Mouse (Mus musculus): ENCODE data around the gene Rab31. TPM values are rescaled to one million over a fixed set of nuclear protein-coding genes. Genes with fewer than 3 reads are reported as not detected.
A peak's percentile ranks its signal among the peaks of the same experiment; 100 is the strongest.

Gene Rab31
- total and polyA plus RNA-seq, 2 experiments from 2014 or later, result 79.3 to 92.8 TPM

DNA sequence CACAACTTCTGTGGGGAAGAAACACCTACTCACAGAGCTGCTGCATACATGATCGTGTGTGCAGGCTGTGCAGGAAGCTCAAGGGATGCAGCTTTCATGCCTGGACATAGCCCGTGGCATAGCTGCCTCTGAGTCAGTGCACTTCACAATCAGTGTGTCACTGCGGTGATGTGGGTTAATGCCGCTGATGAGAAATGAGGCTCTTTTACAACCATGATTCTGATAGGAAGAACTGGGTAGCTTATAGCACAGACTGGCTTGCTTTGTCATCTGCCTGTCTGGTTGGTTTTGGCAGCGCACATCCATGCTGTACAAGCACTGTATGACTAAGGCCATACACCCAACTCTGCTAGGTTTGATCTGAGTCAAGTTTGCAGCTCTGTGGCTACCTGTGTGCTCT is 52.7 kb downstream of the Rab31 start:
- Histone ChIP-seq H3K4me3 (ENCODE audit: low read depth, low read length) (no peak overlapping the region), H3K9me3 (ENCODE audit: low read length) (no peaks in the 10 kb centered on the region), H3K36me3 (ENCODE audit: insufficient read depth) (0 out of 2 replicates have a peak, but pooled peaks cover 5% of the 10 kb centered on the region), H3K27me3 (ENCODE audit: insufficient read depth, low read length) (no peaks in the 10 kb centered on the region), H3K4me1 (ENCODE audit: insufficient read depth) (no peaks in the 10 kb centered on the region), H3K9ac (no peak overlapping the region), H3K4me2 (ENCODE audit: low read depth) (no peak overlapping the region), H3K27ac (ENCODE audit: low read depth, low read length) (no peak overlapping the region)
- WGBS, result 98% methylated on average over 5 of the region's 5 CpGs
- ATAC-seq, result no peak
- TF ChIP-seq CTCF (IDR thresholded peaks at IDR 0.05; ENCODE audit: low read depth), result no peak
- no peak for DNase-seq

DNA sequence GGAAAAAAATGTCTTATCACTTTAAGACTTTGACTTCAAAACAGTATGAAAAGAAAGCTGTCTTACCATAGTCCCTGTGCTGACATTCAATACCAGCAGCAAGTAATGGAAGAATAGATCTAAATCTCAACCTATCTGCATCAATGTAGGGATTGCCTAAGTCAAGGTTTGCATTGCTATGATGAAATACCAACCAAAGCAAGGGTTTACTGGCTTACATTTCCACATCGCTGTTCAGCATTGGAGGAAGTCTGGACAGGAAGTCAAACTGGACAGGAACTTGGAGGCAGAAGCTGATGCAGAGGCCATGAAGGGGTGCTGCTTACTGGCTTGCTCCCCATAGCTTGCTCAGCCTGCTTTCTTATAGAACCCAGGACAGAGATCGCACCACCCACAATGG is 54.0 kb downstream of the Rab31 start:
- ATAC-seq, result no peak
- Histone ChIP-seq H3K36me3 (ENCODE audit: insufficient read depth) (0 out of 2 replicates have a peak, but pooled peaks cover 5% of the 10 kb centered on the region), H3K27me3 (ENCODE audit: insufficient read depth, low read length) (no peaks in the 10 kb centered on the region), H3K4me2 (ENCODE audit: low read depth) (no peak overlapping the region), H3K27ac (ENCODE audit: low read depth, low read length) (no peak overlapping the region), H3K4me1 (ENCODE audit: insufficient read depth) (no peaks in the 10 kb centered on the region), H3K4me3 (ENCODE audit: low read depth, low read length) (no peak overlapping the region), H3K9ac (no peak overlapping the region), H3K9me3 (ENCODE audit: low read length) (no peaks in the 10 kb centered on the region)
- no peak for TF ChIP-seq CTCF (IDR thresholded peaks at IDR 0.05; ENCODE audit: low read depth)
- DNase-seq, result no peak
- 95% methylated on average over 2 of the region's 2 CpGs for WGBS

DNA sequence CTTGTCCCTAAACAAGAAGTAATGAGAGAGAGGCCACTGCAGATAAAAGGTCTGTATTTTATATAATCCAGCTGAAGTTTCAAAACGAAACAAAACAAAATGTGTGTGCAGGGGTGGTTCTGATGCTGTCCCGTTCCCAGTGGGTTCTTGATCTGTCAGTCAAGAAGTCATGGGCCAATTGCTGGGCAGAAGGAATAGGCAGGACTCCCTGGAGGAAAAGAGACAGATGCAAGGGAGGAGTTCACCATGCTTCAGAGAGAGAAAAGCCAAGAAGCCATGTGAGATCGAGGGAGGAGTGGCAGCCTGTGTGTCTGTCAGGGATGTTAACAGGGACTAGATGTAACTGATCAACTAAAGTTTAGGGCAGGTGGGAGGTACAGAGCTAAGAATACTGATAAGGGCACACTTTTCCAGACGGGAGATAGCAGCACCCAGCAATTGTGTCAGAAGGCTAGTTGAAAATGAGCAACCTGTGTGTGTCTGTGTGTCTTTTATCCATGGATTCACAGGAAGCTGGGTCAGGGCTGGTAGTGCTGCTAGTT is 54.8 kb downstream of the Rab31 start:
- no peak for DNase-seq
- Histone ChIP-seq H3K27me3 (ENCODE audit: insufficient read depth, low read length) (no peaks in the 10 kb centered on the region), H3K4me1 (ENCODE audit: insufficient read depth) (no peaks in the 10 kb centered on the region), H3K36me3 (ENCODE audit: insufficient read depth) (0 out of 2 replicates have a peak, but pooled peaks cover 5% of the 10 kb centered on the region), H3K9me3 (ENCODE audit: low read length) (no peaks in the 10 kb centered on the region), H3K27ac (ENCODE audit: low read depth, low read length) (no peak overlapping the region), H3K4me2 (ENCODE audit: low read depth) (no peak overlapping the region), H3K9ac (no peak overlapping the region), H3K4me3 (ENCODE audit: low read depth, low read length) (no peak overlapping the region)
- peak; percentile 27; the same call in 1 of the 2 replicates for ATAC-seq
- no peak for TF ChIP-seq CTCF (IDR thresholded peaks at IDR 0.05; ENCODE audit: low read depth)
- WGBS, result 80% methylated on average over 4 of the region's 4 CpGs

DNA sequence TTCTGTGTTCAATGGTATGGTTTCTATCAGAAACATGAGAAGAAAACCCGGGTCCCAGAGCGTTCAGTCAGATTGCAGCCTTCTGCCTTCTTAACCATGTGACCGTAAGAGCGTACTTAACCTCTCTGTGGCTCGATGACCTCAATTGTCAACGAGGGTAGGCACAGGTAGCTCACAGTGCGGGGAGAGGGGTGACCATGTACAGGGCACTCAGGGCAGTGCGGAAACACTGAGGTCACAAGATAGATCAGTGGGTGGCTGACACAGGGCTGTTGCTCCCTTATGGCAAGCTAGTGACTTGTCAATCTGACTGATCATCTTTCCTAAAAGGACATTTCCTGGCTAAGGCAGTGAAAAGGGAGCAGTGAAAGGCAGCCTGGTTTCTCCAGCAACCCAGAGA is 58.5 kb downstream of the Rab31 start:
- H3K4me2 ChIP-seq (ENCODE audit: low read depth), result no peak overlapping the region
- 0 out of 2 replicates have a peak overlapping the region, but pooled peaks have one; percentile 21 for H3K27ac ChIP-seq (ENCODE audit: low read depth, low read length)
- DNase-seq (peak; percentile 30), ATAC-seq (peak; percentile 27; the same call in 1 of the 2 replicates)
- no peak for TF ChIP-seq CTCF (IDR thresholded peaks at IDR 0.05; ENCODE audit: low read depth)
- no peaks in the 10 kb centered on the region for H3K27me3 ChIP-seq (ENCODE audit: insufficient read depth, low read length)
- H3K9me3 ChIP-seq (ENCODE audit: low read length), result peaks cover 8% of the 10 kb centered on the region; the same call in 1 of the 2 replicates
- 80% methylated on average over 8 of the region's 8 CpGs for WGBS
- 0 out of 2 replicates have a peak, but pooled peaks cover 7% of the 10 kb centered on the region for H3K36me3 ChIP-seq (ENCODE audit: insufficient read depth)
- no peak overlapping the region for H3K9ac ChIP-seq
- H3K4me1 ChIP-seq (ENCODE audit: insufficient read depth), result no peaks in the 10 kb centered on the region
- no peak overlapping the region for H3K4me3 ChIP-seq (ENCODE audit: low read depth, low read length)

GRCm38 (mm10) chr17:65712861-65713535 is 59.6 kb downstream of the Rab31 start:
- H3K9me3 ChIP-seq (ENCODE audit: low read length), result peaks cover 8% of the 10 kb centered on the region; the same call in 1 of the 2 replicates
- H3K4me1 ChIP-seq (ENCODE audit: insufficient read depth), result no peaks in the 10 kb centered on the region
- no peak overlapping the region for H3K27ac ChIP-seq (ENCODE audit: low read depth, low read length)
- WGBS, result 73% methylated on average over 13 of the region's 13 CpGs
- H3K4me2 ChIP-seq (ENCODE audit: low read depth), result no peak overlapping the region
- TF ChIP-seq CTCF (IDR thresholded peaks at IDR 0.05; ENCODE audit: low read depth), result no peak
- ATAC-seq (no peak), DNase-seq (no peak)
- H3K4me3 ChIP-seq (ENCODE audit: low read depth, low read length), result no peak overlapping the region
- no peak overlapping the region for H3K9ac ChIP-seq
- no peaks in the 10 kb centered on the region for H3K27me3 ChIP-seq (ENCODE audit: insufficient read depth, low read length)
- 0 out of 2 replicates have a peak, but pooled peaks cover 7% of the 10 kb centered on the region for H3K36me3 ChIP-seq (ENCODE audit: insufficient read depth)

GRCm38 (mm10) chr17:65711779-65712178 is 60.8 kb downstream of the Rab31 start:
- no peaks in the 10 kb centered on the region for H3K27me3 ChIP-seq (ENCODE audit: insufficient read depth, low read length)

DNA sequence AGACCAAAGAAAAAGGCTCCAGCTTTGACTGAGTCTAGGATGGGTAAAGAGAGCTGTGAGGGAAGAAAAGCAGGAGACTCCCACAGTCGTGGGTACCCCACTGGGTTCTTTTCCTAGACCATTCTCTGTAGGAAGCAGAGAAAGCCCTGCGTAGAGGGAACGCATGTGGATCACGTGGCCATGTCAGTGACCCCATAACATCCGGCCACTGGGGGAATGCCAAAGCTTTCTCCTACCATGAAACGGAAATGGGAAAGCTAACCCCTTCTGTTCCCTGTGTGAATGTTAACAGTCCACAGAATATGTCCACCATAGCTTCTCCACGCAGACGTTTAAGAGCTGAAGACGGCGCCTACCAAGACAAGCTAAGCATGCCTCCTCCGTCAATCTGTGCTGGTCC is 62.0 kb downstream of the Rab31 start:
- ATAC-seq (no peak), DNase-seq (no peak)
- no peak overlapping the region for H3K27ac ChIP-seq (ENCODE audit: low read depth, low read length)
- no peak for TF ChIP-seq CTCF (IDR thresholded peaks at IDR 0.05; ENCODE audit: low read depth)
- H3K27me3 ChIP-seq (ENCODE audit: insufficient read depth, low read length), result no peaks in the 10 kb centered on the region
- H3K4me1 ChIP-seq (ENCODE audit: insufficient read depth), result no peaks in the 10 kb centered on the region
- no peak overlapping the region for H3K4me2 ChIP-seq (ENCODE audit: low read depth)
- no peak overlapping the region for H3K4me3 ChIP-seq (ENCODE audit: low read depth, low read length)
- 0 out of 2 replicates have a peak, but pooled peaks cover 7% of the 10 kb centered on the region for H3K36me3 ChIP-seq (ENCODE audit: insufficient read depth)
- WGBS, result 93% methylated on average over 11 of the region's 11 CpGs
- no peak overlapping the region for H3K9ac ChIP-seq
- peaks cover 8% of the 10 kb centered on the region; the same call in 1 of the 2 replicates for H3K9me3 ChIP-seq (ENCODE audit: low read length)

More at GRCm38 (mm10) chr17:65711779-65712178, 60.8 kb downstream of the Rab31 start:
- 98% methylated on average over 5 of the region's 5 CpGs for WGBS
- no peak overlapping the region for H3K4me3 ChIP-seq (ENCODE audit: low read depth, low read length)
- no peak for DNase-seq
- ATAC-seq, result no peak
- H3K4me2 ChIP-seq (ENCODE audit: low read depth), result no peak overlapping the region
- H3K27ac ChIP-seq (ENCODE audit: low read depth, low read length), result no peak overlapping the region
- no peak for TF ChIP-seq CTCF (IDR thresholded peaks at IDR 0.05; ENCODE audit: low read depth)
- no peaks in the 10 kb centered on the region for H3K4me1 ChIP-seq (ENCODE audit: insufficient read depth)
- 0 out of 2 replicates have a peak, but pooled peaks cover 7% of the 10 kb centered on the region for H3K36me3 ChIP-seq (ENCODE audit: insufficient read depth)
- peaks cover 8% of the 10 kb centered on the region; the same call in 1 of the 2 replicates for H3K9me3 ChIP-seq (ENCODE audit: low read length)
- H3K9ac ChIP-seq, result no peak overlapping the region
